Mouse (Mus musculus): ENCODE measurements around the gene Ccnc.

GRCm38 (mm10) chr4:21788903-21789302 is 61.4 kb downstream of the Ccnc start:
- TF ChIP-seq CTCF (IDR thresholded peaks at IDR 0.05; ENCODE audit: low read depth, low read length) (no peak), POLR2A (IDR thresholded peaks at IDR 0.05; ENCODE audit: borderline replicate concordance, low read depth, low read length) (no peak)

Measured in bone marrow macrophage, adult 2 months (primary cell).